Mouse (Mus musculus): ENCODE data around the gene Klrb1c. TPM values are rescaled to one million over a fixed set of nuclear protein-coding genes. Genes with fewer than 3 reads are reported as not detected.
"Not testable (repeated sequence)": the region's sequence is repeated elsewhere in the genome, so short reads cannot be mapped to it uniquely, and the experiment has no call there.

The Klrb1c gene
- total RNA-seq (2015; ENCODE audit: low replicate concordance) (not detected in 2 replicates), total RNA-seq (2017; ENCODE audit: low replicate concordance) (0.68 and 1.8 TPM in 2 replicates)

DNA sequence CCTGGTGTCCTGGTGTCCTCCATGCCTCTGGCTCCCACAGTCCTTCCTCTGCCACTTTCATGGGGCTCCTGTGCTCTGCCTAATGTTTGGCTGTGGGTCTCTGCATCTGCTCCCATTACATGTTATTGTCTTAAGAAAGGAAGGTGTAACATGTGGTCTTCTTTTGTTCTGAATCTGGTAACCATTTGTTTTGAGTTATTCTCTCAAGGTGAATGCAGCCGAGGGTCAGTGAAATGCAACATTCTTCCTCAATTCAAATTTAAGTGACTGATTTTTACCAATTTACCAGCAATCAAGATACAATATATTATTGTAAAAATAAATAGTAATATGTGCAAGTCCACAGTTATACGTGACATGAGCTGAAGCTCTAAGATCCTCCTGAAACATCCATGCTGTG lies at the start of gene Klrb1c:
Klrb1c (minus strand) TSS at position 101 of the 400 bp plus-strand sequence.
- ATAC-seq (replicated peaks; ENCODE audit: low FRiP score, poor library complexity, severe bottlenecking), result no peak

GRCm38 (mm10) chr6:128837454-128838341 lies 48.7 kb upstream of the Klrb1c start:
- no peak for ATAC-seq (replicated peaks; ENCODE audit: low FRiP score, poor library complexity, severe bottlenecking)

- ATAC-seq (replicated peaks; ENCODE audit: low FRiP score, poor library complexity, severe bottlenecking), result no peak
Observed at GRCm38 (mm10) chr6:128836955-128837334, 47.9 kb upstream of the Klrb1c start.

GRCm38 (mm10) chr6:128836191-128836954 lies 47.4 kb upstream of the Klrb1c start:
- ATAC-seq (replicated peaks; ENCODE audit: low FRiP score, poor library complexity, severe bottlenecking), result no peak

DNA sequence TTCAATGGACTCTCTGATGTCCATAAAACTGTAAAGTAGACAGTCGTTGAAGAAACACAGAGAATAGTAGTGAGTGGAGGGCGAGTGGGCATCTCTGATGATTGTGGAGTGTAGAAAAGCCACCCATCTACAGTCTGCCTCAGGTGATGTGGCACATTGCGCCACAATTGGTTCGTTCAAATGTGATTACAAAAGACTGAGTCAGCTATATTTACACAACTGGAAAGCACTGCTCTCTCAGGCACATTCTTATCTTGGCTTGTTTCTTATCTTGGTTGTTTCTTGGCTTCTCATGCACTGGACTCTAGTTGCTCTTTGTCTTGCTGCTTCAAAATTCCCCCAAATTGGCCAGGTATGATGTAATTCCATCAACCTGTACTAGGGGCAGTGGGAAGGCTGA lies 46.6 kb upstream of the Klrb1c start:
- no peak for ATAC-seq (replicated peaks; ENCODE audit: low FRiP score, poor library complexity, severe bottlenecking)

DNA sequence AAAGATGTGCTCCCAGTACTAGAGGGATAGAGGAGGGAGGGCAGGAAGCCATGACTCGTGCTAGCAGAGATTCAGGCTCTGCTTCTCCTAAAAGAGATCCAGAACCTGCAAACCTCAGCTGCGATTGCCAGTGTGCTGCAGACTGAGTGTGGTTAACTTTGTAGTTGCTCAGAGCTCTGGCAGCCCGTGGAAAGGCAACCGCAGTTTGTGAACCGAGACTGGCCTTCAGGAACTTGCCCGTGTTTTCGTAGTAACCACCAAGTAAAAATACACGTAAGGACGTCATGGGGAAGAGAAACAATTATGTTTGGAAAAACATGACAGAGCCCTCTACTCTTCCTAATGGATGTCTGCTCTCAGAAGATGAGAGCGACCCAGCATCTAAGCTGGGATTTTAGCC lies 44.0 kb upstream of the Klrb1c start:
- ATAC-seq (replicated peaks; ENCODE audit: low FRiP score, poor library complexity, severe bottlenecking), result no peak

DNA sequence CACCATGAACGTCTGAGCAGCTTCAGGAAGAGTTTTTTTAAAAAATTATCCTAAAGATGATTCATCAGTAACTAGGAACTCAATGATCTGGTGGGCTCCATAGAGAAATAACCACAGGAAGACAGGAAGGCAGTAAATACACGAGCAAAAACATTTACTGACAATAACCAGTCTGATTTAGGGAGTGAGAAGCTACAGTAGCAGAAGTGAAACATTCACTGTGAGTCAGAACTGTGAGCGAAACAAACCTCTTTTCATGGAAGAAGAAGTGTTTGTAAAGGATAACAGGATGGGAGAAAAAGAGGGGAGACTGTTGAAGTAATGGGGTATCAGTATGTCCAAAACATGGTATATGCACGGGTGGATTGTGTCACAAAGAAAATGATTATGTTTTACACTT lies 40.8 kb upstream of the Klrb1c start:
- ATAC-seq (replicated peaks; ENCODE audit: low FRiP score, poor library complexity, severe bottlenecking), result no peak

DNA sequence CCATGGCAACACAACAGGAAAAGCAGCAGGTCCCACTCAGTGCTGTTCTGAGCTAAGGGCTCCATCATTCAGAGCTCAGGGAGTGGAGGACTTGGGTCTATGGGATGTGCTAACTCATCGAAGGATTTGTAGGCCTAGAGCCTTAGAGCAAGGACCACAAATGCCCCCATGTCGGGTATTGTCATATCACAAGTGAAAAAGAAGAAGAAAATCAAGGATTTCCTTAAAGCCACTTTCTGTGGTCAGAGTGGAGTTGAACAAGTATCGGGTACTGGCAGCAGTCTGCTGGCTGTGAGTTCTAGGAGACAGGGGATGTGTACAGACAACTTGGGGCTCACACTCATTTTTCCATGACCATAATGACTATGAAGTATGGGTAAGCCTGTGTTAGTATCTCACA lies 37.8 kb upstream of the Klrb1c start:
- ATAC-seq (replicated peaks; ENCODE audit: low FRiP score, poor library complexity, severe bottlenecking), result no peak

- no peak for ATAC-seq (replicated peaks; ENCODE audit: low FRiP score, poor library complexity, severe bottlenecking)
Observed at GRCm38 (mm10) chr6:128826132-128826531, 37.1 kb upstream of the Klrb1c start, which contains the start of the genes Gm44511 and Klrb1b. Gene Gm44511, minus strand, starts transcription at chr6:128826315. Gene Klrb1b, minus strand, starts transcription at chr6:128826331.

GRCm38 (mm10) chr6:128818083-128818802 lies 29.2 kb upstream of the Klrb1c start:
- ATAC-seq (replicated peaks; ENCODE audit: low FRiP score, poor library complexity, severe bottlenecking), result no peak

GRCm38 (mm10) chr6:128808532-128808931 lies 19.5 kb upstream of the Klrb1c start:
- ATAC-seq (replicated peaks; ENCODE audit: low FRiP score, poor library complexity, severe bottlenecking), result no peak

- ATAC-seq (replicated peaks; ENCODE audit: low FRiP score, poor library complexity, severe bottlenecking), result no peak
Observed at GRCm38 (mm10) chr6:128807021-128807420, 18.0 kb upstream of the Klrb1c start.

DNA sequence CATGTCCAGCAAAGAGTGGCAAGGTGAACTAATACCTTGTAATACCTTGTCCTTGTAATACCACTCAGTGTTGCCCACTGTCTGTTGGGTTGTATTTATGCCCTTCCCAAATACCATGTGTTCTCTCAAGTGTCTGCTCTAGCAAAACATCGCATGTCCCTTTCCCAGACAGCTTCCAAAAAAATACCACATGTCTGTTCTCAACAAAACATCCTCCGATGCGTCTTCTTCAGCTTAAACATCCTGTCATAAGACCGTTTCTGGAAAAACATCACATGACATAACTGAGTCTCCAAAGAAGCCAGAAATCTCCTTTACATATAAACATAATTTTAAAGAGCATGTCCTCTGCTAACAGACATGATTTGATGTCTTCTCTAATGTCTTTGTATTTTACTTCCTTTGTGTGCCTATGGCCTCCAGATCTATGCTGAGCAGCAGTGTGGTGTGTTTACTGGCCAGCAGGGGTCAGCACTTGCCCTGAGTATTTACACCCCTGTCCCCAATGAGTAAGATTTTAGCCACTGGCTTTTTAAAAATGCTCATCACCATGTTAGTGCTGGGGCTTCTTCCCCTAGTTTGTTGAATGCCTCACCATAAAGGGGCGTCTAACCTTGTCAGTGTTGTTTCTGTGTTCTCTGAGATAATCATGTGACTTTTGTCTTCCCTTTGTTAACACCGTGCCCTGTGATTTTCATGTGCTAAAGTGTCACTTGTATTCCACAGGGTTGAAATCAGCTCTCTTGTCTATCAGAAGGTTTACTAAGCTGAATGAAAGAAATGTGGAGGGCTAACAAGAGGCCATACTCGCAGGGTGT lies 16.0 kb upstream of the Klrb1c start:
- ATAC-seq (replicated peaks; ENCODE audit: low FRiP score, poor library complexity, severe bottlenecking), result peak; percentile 66; the same call in 1 of the 2 replicates

GRCm38 (mm10) chr6:128802999-128803857 lies 14.2 kb upstream of the Klrb1c start:
- peak; percentile 73 for ATAC-seq (replicated peaks; ENCODE audit: low FRiP score, poor library complexity, severe bottlenecking)

DNA sequence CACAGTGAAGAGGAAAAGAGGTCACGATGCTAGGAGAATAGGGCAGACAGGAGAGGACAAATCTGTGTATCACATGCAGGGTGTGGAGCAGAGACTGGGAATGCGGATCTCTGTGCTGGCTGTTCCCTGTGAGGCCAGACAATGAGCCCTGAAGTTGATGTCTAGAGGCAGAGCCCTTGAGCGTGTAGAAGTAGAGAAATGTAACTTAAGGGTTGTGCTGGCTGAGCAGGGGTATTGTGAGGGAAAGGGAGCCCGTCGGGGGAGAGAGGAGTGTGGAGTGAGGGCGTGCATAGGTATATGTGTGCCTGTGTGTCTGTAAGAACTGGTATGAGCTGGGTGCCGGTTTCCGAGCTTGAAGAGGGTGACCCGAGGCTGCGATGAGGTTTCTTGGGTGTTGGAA lies 13.5 kb upstream of the Klrb1c start:
- ATAC-seq (replicated peaks; ENCODE audit: low FRiP score, poor library complexity, severe bottlenecking), result no peak

DNA sequence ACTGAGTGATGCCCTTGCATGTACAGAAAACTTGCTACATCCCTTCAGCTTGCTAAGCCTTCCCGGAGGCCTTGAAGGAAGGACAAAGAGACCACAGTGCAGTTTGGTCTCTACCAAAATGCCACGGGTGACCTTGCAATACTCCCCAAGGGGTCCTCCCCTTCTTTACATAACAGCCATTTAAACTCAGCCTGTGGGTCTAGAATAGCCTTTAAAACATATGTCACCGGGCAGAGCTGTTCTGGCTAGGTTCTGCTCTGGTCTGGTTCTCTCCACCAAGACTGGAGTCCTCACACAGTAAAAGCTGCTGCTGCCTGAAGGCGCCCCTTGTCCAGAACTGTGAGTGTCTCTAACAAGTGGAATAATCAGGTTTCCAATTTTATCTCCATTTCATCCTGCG lies 11.7 kb upstream of the Klrb1c start:
- ATAC-seq (replicated peaks; ENCODE audit: low FRiP score, poor library complexity, severe bottlenecking), result not testable (repeated sequence)

DNA sequence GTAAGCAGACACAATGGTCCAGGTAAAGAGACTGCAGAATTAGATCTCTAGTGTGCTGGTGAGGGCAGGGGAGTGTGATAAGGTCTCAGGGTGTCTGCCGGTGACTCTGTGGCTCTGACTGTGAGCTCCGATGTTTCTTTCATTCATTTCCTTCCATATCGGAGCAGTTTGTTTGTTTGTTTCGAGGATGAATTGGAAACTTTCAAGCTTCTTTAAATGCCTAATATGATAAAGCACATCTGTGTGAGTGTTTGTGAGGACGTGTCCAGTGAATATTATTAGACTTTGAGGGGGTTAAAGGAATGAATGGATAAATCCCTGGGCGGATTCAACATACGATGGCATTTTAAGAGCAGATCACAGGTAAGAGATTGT lies 10.9 kb upstream of the Klrb1c start:
- no peak for ATAC-seq (replicated peaks; ENCODE audit: low FRiP score, poor library complexity, severe bottlenecking)

DNA sequence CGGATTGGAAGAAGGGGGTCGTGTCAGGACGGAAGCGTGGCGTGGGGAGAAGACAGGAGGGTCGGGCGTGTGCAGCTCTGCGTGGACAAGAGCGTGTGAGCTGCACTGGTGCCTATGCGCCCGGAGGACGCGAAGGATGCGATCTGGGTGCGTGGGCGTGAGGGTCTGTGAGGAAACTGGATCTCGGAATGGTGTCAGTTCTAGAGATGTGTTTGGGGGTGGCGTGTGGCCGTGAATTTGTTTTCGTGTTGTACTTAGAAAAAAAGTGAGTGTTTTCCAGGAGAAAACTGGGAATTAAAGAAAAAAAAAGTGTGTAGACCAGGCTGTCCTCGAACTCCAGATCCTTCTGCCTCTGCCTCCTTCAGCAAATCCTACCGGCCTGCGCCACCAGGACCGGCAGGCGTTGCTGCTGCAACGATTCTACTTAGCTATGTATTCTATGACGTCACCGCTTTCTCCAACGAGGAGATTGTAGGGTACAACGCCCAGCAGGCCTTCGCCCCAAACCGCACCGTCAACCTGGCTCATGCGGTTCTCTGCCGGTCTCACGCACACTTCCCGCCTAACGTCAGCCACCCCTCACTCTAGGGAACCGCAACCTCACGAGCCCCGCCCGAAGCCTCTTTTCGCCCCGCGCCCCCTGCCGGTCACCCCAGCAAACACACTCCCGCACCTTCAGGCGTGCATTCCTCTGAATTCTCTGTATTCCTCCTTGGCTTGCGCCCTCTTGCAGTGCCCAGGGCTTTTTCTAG lies 10.3 kb upstream of the Klrb1c start:
- peak; percentile 79 for ATAC-seq (replicated peaks; ENCODE audit: low FRiP score, poor library complexity, severe bottlenecking)
